Mouse (Mus musculus) kidney, embryonic 14.5 days (tissue): ENCODE measurements around the gene Abca3. TPM values are rescaled to one million over a fixed set of nuclear protein-coding genes. Genes with fewer than 3 reads are reported as not detected.
A peak's percentile ranks its signal among the peaks of the same experiment; 100 is the strongest.

Experiments used
- ATAC-seq: fragments of 200-750 bp; cut with Nextera tagmentation; 2 replicates; pipeline ENCODE4 v1.8.0; 2017; ENCODE audit warnings: moderate number of reproducible peaks, mild to moderate bottlenecking, moderate TSS enrichment, moderate library complexity; ENCODE audit not compliant: low FRiP score, low TSS enrichment
- H3K27ac ChIP-seq: fragments of 300-500 bp; sonication (generic); 2 replicates; pipeline ENCODE4 v1.5.1; 2014; ENCODE audit warnings: low read depth, mild to moderate bottlenecking, low read length, moderate library complexity, mixed read lengths
- H3K27me3 ChIP-seq: fragments of 300-500 bp; sonication (generic); 2 replicates; pipeline ENCODE4 v1.6.1; 2014; ENCODE audit warnings: mild to moderate bottlenecking, low read length; ENCODE audit not compliant: control insufficient read depth, insufficient read depth
- H3K36me3 ChIP-seq: fragments of 300-500 bp; sonication (generic); 2 replicates; pipeline ENCODE4 v1.6.1; 2014; ENCODE audit warnings: low read length, mixed read lengths; ENCODE audit not compliant: control insufficient read depth, insufficient read depth
- H3K4me1 ChIP-seq: fragments of 300-500 bp; sonication (generic); 2 replicates; pipeline ENCODE4 v1.6.1; 2014; ENCODE audit warnings: low read length, mixed read lengths; ENCODE audit not compliant: control insufficient read depth, insufficient read depth
- H3K4me2 ChIP-seq: fragments of 300-500 bp; sonication (generic); replicated peaks from 2 replicates; pipeline ENCODE4 v1.6.1; 2014; ENCODE audit warnings: low read depth, mild to moderate bottlenecking, low read length
- H3K4me3 ChIP-seq: fragments of 300-500 bp; sonication (generic); 2 replicates; pipeline ENCODE4 v1.5.1; 2014; ENCODE audit warnings: mild to moderate bottlenecking, low read length
- H3K9ac ChIP-seq: fragments of 300-500 bp; sonication (generic); 2 replicates; pipeline ENCODE4 v1.6.1; 2014; ENCODE audit warnings: low read depth, mild to moderate bottlenecking, low read length, moderate library complexity
- H3K9me3 ChIP-seq: fragments of 300-500 bp; sonication (generic); 2 replicates; pipeline ENCODE4 v1.6.1; 2016; ENCODE audit warnings: low read length; ENCODE audit not compliant: control insufficient read depth
- WGBS: fragments of 180-500 bp; shearing (Covaris S2); extraction: QIAGEN DNeasy Blood & Tissue Kit; methylation state at CpG from one replicate; pipeline ENCODE4 v1.1.7; 2014; 5-methylcytosine and 5-hydroxymethylcytosine counted together
- polyA plus RNA-seq: library from polyadenylated mRNA; unstranded; fragments of >200 nt; fragmentation: Nextera tagmentation; extraction: Ambion mirVana; gene quantifications from 2 replicates; pipeline ENCODE4 v1.2.1, GENCODE M21; 2014

The Abca3 gene
- 10.0 and 13.1 TPM in 2 replicates for polyA plus RNA-seq

- WGBS: under 1% methylated on average over 49 of the region's 55 CpGs
- H3K4me2 ChIP-seq: peak within 1 kb of the TSS; percentile 92
- H3K4me3 ChIP-seq: peak within 1 kb of the TSS; percentile 66
- no peaks in the 10 kb centered on the region for H3K9me3 ChIP-seq
- 0 out of 2 replicates have a peak within 1 kb of the TSS, but pooled peaks have one; percentile 20 for H3K27ac ChIP-seq
- no peaks in the 10 kb centered on the region for H3K4me1 ChIP-seq
- H3K9ac ChIP-seq: peak within 1 kb of the TSS; percentile 68
- peaks cover 11% of the 10 kb centered on the region for H3K27me3 ChIP-seq
- peak; percentile 96 for ATAC-seq
- no peaks in the 10 kb centered on the region for H3K36me3 ChIP-seq
Measured at GRCm38 (mm10) chr17:24351760-24352357, at the start of gene Abca3. Gene Abca3, plus strand, starts transcription at chr17:24351950.

DNA sequence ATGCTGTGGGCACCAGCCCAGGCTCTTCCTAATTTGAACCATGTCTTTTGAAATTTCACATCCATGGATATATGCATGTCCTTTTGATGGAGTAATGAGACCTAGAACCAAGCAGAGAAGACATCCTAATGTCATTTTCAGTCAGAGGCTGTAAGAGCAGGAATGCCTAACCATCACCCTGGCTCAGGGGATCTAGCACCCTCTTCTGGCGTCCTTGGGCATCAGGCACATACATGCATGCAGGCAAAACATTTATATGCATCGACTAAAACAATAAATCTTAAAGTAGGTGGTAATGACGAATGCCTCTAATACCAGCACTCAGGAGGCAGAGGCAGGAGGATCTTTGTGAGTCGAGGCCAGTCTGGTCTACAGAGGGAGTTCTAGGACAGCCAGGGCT, 44.2 kb upstream of the Abca3 start:
- 51% methylated on average over 4 of the region's 4 CpGs for WGBS
- no peak for ATAC-seq
- no peak overlapping the region for H3K4me2 ChIP-seq
- H3K9me3 ChIP-seq: no peaks in the 10 kb centered on the region
- H3K4me1 ChIP-seq: no peaks in the 10 kb centered on the region
- no peak overlapping the region for H3K27ac ChIP-seq
- no peaks in the 10 kb centered on the region for H3K36me3 ChIP-seq
- no peak overlapping the region for H3K4me3 ChIP-seq
- H3K9ac ChIP-seq: no peak overlapping the region
- no peaks in the 10 kb centered on the region for H3K27me3 ChIP-seq

GRCm38 (mm10) chr17:24320826-24321225, 30.9 kb upstream of the Abca3 start:
- ATAC-seq: no peak
- WGBS: 80% methylated on average over 3 of the region's 3 CpGs

DNA sequence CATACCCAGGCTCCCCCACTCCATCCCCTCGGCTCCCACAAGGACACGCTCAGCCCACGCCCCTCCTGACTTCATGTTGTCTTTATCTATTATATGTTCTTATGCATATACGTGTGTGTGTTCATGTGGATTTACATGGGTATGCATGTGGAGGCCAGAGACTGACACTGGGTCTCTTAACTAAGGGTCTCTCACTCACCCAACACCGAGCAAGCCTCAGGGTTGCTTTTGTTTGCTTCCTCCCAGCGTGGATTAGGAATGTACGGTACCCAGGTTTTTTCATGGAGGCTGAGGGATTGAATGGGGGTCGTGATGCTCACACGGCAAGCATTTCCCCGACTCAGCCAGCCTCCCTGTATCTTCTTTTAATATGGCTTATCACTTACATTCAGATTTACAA, 26.7 kb upstream of the Abca3 start:
- ATAC-seq: no peak
- H3K4me3 ChIP-seq: no peak overlapping the region
- H3K9ac ChIP-seq: no peak overlapping the region
- H3K27ac ChIP-seq: no peak overlapping the region
- H3K4me1 ChIP-seq: no peaks in the 10 kb centered on the region
- 87% methylated on average over 10 of the region's 10 CpGs for WGBS
- peaks cover 7% of the 10 kb centered on the region; the same call in 1 of the 2 replicates for H3K9me3 ChIP-seq
- no peaks in the 10 kb centered on the region for H3K27me3 ChIP-seq
- H3K4me2 ChIP-seq: no peak overlapping the region
- no peaks in the 10 kb centered on the region for H3K36me3 ChIP-seq

More at GRCm38 (mm10) chr17:24320826-24321225, 30.9 kb upstream of the Abca3 start:
- no peaks in the 10 kb centered on the region for H3K27me3 ChIP-seq
- H3K9ac ChIP-seq: no peak overlapping the region
- H3K36me3 ChIP-seq: no peaks in the 10 kb centered on the region
- no peak overlapping the region for H3K27ac ChIP-seq
- peaks cover 7% of the 10 kb centered on the region; the same call in 1 of the 2 replicates for H3K9me3 ChIP-seq
- no peak overlapping the region for H3K4me2 ChIP-seq
- no peak overlapping the region for H3K4me3 ChIP-seq
- no peaks in the 10 kb centered on the region for H3K4me1 ChIP-seq

- H3K36me3 ChIP-seq: no peaks in the 10 kb centered on the region
- 0 out of 2 replicates have a peak, but pooled peaks cover under 1% of the 10 kb centered on the region for H3K9me3 ChIP-seq
- H3K27me3 ChIP-seq: no peaks in the 10 kb centered on the region
- H3K9ac ChIP-seq: no peak overlapping the region
- H3K4me2 ChIP-seq: no peak overlapping the region
- ATAC-seq: no peak
- H3K4me3 ChIP-seq: no peak overlapping the region
- no peak overlapping the region for H3K27ac ChIP-seq
- no peaks in the 10 kb centered on the region for H3K4me1 ChIP-seq
- WGBS: 82% methylated on average over 7 of the region's 7 CpGs
Measured at GRCm38 (mm10) chr17:24327656-24328055, 24.1 kb upstream of the Abca3 start.

DNA sequence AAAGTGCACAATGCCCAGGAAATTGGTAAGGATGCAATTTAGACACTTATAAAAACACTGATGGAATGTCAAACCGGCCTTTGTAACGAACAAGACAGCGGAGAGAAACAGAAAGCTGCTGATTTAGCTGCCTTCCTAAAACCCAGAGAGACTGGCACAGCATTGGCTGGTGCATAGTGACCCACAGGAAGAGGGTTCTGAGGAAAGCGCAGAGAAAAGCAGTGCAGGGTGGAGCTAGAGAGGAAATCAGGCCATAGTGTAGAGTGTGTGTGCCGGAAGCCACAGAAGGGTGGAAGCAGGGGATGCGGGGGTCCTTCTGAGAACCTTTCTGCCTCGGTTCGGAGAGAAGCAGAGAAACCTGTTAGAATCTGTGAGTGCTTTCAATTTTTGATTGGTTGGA, 7.1 kb upstream of the Abca3 start:
- H3K27ac ChIP-seq: no peak overlapping the region
- H3K9ac ChIP-seq: no peak overlapping the region
- no peak overlapping the region for H3K4me3 ChIP-seq
- 80% methylated on average over 8 of the region's 8 CpGs for WGBS
- H3K4me1 ChIP-seq: no peaks in the 10 kb centered on the region
- no peak overlapping the region for H3K4me2 ChIP-seq
- ATAC-seq: no peak
- no peaks in the 10 kb centered on the region for H3K9me3 ChIP-seq
- no peaks in the 10 kb centered on the region for H3K27me3 ChIP-seq
- H3K36me3 ChIP-seq: no peaks in the 10 kb centered on the region

GRCm38 (mm10) chr17:24346831-24347230, 4.9 kb upstream of the Abca3 start:
- Histone ChIP-seq H3K4me3 (no peak overlapping the region), H3K4me1 (no peaks in the 10 kb centered on the region), H3K36me3 (no peaks in the 10 kb centered on the region), H3K9me3 (no peaks in the 10 kb centered on the region), H3K9ac (no peak overlapping the region), H3K4me2 (no peak overlapping the region), H3K27me3 (peaks cover 11% of the 10 kb centered on the region), H3K27ac (no peak overlapping the region)
- ATAC-seq: no peak
- WGBS: 47% methylated on average over 7 of the region's 7 CpGs

DNA sequence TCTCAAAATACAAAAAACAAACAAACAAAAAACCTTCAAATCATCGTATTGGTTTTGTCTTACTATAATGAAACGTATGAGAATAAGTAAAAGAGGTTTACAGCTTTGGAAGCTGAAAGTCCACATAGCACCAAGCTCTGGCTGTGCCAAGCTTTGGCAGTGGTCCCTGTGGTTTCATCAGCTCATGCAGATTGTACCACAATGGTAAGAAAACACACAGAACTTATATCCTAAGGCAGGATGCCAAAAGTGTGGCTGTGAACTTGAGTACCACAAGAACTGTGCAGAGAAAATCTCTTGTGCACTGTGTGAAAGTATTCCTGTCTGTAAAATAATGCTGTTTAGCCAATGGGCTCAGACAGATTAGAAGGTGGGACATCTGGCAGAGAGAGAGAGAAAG, 2.6 kb upstream of the Abca3 start:
- H3K9me3 ChIP-seq: no peaks in the 10 kb centered on the region
- ATAC-seq: no peak
- no peaks in the 10 kb centered on the region for H3K4me1 ChIP-seq
- no peaks in the 10 kb centered on the region for H3K36me3 ChIP-seq
- WGBS: 80% methylated on average over 2 of the region's 2 CpGs
- H3K4me3 ChIP-seq: no peak overlapping the region
- H3K27me3 ChIP-seq: peaks cover 11% of the 10 kb centered on the region
- no peak overlapping the region for H3K4me2 ChIP-seq
- no peak overlapping the region for H3K9ac ChIP-seq
- H3K27ac ChIP-seq: no peak overlapping the region

- peaks cover 11% of the 10 kb centered on the region for H3K27me3 ChIP-seq
- no peaks in the 10 kb centered on the region for H3K4me1 ChIP-seq
- H3K9ac ChIP-seq: peak within 1 kb of the TSS; percentile 68
- no peaks in the 10 kb centered on the region for H3K9me3 ChIP-seq
- H3K36me3 ChIP-seq: no peaks in the 10 kb centered on the region
- peak within 1 kb of the TSS; percentile 92 for H3K4me2 ChIP-seq
- WGBS: 4% methylated on average over 38 of the region's 42 CpGs
- peak within 1 kb of the TSS; percentile 66 for H3K4me3 ChIP-seq
- H3K27ac ChIP-seq: 0 out of 2 replicates have a peak within 1 kb of the TSS, but pooled peaks have one; percentile 20
- ATAC-seq: peak; percentile 29; the same call in 1 of the 2 replicates
Measured at GRCm38 (mm10) chr17:24350926-24351759, 607 bp upstream of the Abca3 start, which contains the start of gene Abca17. Gene Abca17, minus strand, starts transcription at chr17:24351068.
